Mouse (Mus musculus): ENCODE results near the gene Pmepa1. TPM values are rescaled to one million over a fixed set of nuclear protein-coding genes. Genes with fewer than 3 reads are reported as not detected.
A peak's percentile ranks its signal among the peaks of the same experiment; 100 is the strongest.

Pmepa1 gene
- polyA plus RNA-seq, 1 experiment from 2014 or later: 3.3 TPM

DNA sequence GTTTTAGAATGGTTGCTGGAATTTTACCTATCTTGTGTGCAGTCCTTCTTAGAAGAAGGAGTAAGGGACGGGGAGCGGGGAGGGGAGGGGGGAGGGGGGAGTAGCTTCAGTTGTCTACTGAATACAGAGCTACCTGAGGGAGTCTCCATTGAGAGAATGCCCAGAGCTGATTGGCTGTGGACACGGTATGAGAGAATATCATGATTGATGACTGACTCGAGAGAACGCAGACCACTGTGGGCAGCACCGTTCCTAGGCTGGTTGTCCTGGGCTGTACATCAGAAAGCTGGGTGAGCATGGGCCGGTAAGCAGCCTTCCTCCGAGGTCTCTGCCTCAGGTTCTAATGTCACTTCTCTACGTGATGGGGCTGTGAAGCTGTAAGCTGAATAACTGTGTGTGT, 55.6 kb downstream of the Pmepa1 start:
- H3K4me1 ChIP-seq (replicated peaks; ENCODE audit: control insufficient read depth, insufficient read depth, low read length): no peaks in the 10 kb centered on the region
- peak; percentile 46 for DNase-seq (ENCODE audit: low spot score)
- no peaks in the 10 kb centered on the region for H3K36me3 ChIP-seq (ENCODE audit: control insufficient read depth, insufficient read depth, low read length)
- no peak overlapping the region for H3K9ac ChIP-seq (ENCODE audit: low read length)
- WGBS: 97% methylated on average over 9 of the region's 9 CpGs
- no peaks in the 10 kb centered on the region for H3K27me3 ChIP-seq (ENCODE audit: control insufficient read depth, insufficient read depth, low read length)
- no peak for ATAC-seq (replicated peaks; ENCODE audit: low FRiP score)
- H3K4me2 ChIP-seq (ENCODE audit: low read depth, low read length, severe bottlenecking): no peak overlapping the region
- H3K9me3 ChIP-seq (ENCODE audit: control insufficient read depth, low read length): no peaks in the 10 kb centered on the region
- H3K27ac ChIP-seq (ENCODE audit: low read depth, low read length): no peak overlapping the region
- H3K4me3 ChIP-seq (ENCODE audit: low read depth, low read length): no peak overlapping the region

DNA sequence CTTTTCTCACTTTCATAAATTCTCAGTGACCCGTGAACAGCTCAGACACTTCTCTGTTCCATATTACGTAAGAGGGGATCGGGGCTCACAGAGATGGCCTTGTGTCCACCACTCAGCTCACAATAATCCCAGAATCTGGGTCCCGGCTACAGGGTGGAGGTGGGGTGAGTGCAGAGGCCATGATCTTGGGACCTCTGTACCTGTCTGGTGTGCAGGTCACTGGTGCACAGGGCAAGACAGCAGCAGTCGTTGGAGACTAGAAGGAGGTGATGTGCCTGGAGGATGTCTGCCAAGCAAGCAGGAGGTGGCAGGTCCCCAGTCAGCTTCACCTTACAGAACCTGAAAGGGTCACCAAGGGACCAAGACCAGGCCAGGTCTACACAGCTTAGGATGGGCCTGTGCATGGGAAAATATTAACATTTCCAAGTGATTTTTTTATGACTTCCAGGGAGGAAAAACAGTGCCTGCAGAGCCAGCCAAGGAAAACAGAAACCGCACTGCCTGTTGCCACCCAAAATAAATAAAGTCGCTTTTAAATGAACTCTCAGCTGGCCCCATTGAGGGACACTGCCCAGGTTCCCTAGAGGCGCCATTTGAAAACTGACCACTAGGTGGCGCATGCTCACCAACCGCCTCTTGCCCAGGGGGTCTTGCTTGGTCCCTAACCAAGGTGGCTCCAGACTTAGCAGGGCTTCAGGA, 56.9 kb downstream of the Pmepa1 start:
- no peaks in the 10 kb centered on the region for H3K36me3 ChIP-seq (ENCODE audit: control insufficient read depth, insufficient read depth, low read length)
- H3K27ac ChIP-seq (ENCODE audit: low read depth, low read length): no peak overlapping the region
- H3K27me3 ChIP-seq (ENCODE audit: control insufficient read depth, insufficient read depth, low read length): no peaks in the 10 kb centered on the region
- 0 out of 2 replicates have a peak, but pooled peaks have one; percentile 15 for ATAC-seq (replicated peaks; ENCODE audit: low FRiP score)
- peak; percentile 81 for DNase-seq (ENCODE audit: low spot score)
- 46% methylated on average over 10 of the region's 10 CpGs for WGBS
- no peaks in the 10 kb centered on the region for H3K4me1 ChIP-seq (replicated peaks; ENCODE audit: control insufficient read depth, insufficient read depth, low read length)
- H3K9ac ChIP-seq (ENCODE audit: low read length): no peak overlapping the region
- H3K4me3 ChIP-seq (ENCODE audit: low read depth, low read length): no peak overlapping the region
- H3K9me3 ChIP-seq (ENCODE audit: control insufficient read depth, low read length): no peaks in the 10 kb centered on the region
- H3K4me2 ChIP-seq (ENCODE audit: low read depth, low read length, severe bottlenecking): no peak overlapping the region

DNA sequence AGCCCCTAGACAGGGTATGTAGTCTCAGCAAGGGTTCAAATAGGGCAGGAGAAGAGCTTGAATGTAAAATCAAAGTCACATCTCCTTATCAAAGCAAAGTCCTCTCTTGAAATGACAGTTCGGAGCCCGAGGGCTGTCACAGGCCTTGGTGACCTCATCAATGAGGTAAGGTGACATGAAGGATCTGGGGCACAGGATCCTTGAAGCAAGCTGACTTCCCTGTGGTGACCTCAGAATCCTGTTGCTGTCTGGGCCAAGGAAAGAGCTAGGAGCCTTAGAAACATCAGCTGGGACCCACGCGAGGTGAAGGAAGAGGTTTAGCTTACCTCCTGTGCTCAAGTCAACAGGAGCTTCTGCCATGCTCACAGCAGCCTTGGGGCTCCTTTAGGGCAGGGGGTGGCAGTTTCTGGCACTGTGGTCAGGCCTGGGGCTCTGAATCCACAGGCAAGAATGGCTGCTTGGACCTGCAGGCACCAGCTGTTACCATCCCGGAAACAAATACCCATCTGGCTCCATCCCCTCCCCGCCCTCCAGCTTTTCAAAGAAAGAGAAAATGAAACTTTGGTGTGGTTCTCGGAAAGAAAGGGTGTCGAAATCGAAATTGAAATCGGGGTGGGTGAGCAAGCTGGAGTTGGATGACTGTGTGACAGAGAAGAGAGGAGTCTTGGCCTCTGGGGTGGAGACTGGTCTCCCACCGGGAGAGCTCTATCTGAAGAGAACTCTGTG, 57.8 kb downstream of the Pmepa1 start, which contains the start of gene Zbp1:
TSS of gene Zbp1 (minus strand) at position 508 of the 726 bp plus-strand sequence.
- H3K4me1 ChIP-seq (replicated peaks; ENCODE audit: control insufficient read depth, insufficient read depth, low read length): no peaks in the 10 kb centered on the region
- DNase-seq (ENCODE audit: low spot score): peak; percentile 46
- no peak for ATAC-seq (replicated peaks; ENCODE audit: low FRiP score)

GRCm38 (mm10) chr2:173217763-173218258, 58.5 kb downstream of the Pmepa1 start:
- H3K9ac ChIP-seq (ENCODE audit: low read length): no peak overlapping the region
- H3K9me3 ChIP-seq (ENCODE audit: control insufficient read depth, low read length): no peaks in the 10 kb centered on the region
- peak; percentile 40 for DNase-seq (ENCODE audit: low spot score)
- H3K4me3 ChIP-seq (ENCODE audit: low read depth, low read length): no peak overlapping the region
- no peaks in the 10 kb centered on the region for H3K36me3 ChIP-seq (ENCODE audit: control insufficient read depth, insufficient read depth, low read length)
- no peaks in the 10 kb centered on the region for H3K4me1 ChIP-seq (replicated peaks; ENCODE audit: control insufficient read depth, insufficient read depth, low read length)
- no peak for ATAC-seq (replicated peaks; ENCODE audit: low FRiP score)
- H3K27ac ChIP-seq (ENCODE audit: low read depth, low read length): no peak overlapping the region
- no peak overlapping the region for H3K4me2 ChIP-seq (ENCODE audit: low read depth, low read length, severe bottlenecking)
- WGBS: 95% methylated on average over 5 of the region's 5 CpGs
- no peaks in the 10 kb centered on the region for H3K27me3 ChIP-seq (ENCODE audit: control insufficient read depth, insufficient read depth, low read length)

More for the DNA sequence above, 57.8 kb downstream of the Pmepa1 start, which contains the start of gene Zbp1:
- Histone ChIP-seq H3K4me3 (ENCODE audit: low read depth, low read length) (no peak within 1 kb of the TSS), H3K9me3 (ENCODE audit: control insufficient read depth, low read length) (no peaks in the 10 kb centered on the region), H3K27ac (ENCODE audit: low read depth, low read length) (no peak within 1 kb of the TSS), H3K9ac (ENCODE audit: low read length) (no peak within 1 kb of the TSS), H3K27me3 (ENCODE audit: control insufficient read depth, insufficient read depth, low read length) (no peaks in the 10 kb centered on the region), H3K4me2 (ENCODE audit: low read depth, low read length, severe bottlenecking) (no peak within 1 kb of the TSS), H3K36me3 (ENCODE audit: control insufficient read depth, insufficient read depth, low read length) (no peaks in the 10 kb centered on the region)
- 75% methylated on average over 11 of the region's 11 CpGs for WGBS

DNA sequence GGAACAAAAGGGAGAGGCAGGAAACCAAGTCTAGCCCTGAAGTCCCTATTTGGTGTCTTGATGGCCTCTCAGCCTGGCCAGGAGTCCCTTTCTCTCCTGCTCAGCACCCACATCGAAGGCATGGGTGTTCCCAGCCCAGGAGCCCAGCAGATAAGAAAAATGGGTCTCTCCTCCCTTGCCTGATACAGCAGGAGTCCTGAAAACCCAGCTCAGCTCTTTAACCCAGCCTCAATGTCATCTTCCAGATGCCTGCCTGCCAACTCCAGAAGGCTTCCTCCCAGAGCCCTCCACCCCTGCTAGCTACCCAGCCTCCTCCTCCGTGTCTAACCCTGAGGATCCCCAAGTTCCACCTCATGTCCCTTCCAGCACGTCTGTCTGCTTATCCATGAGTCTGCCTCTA, 59.1 kb downstream of the Pmepa1 start:
- H3K4me1 ChIP-seq (replicated peaks; ENCODE audit: control insufficient read depth, insufficient read depth, low read length): no peaks in the 10 kb centered on the region
- no peaks in the 10 kb centered on the region for H3K36me3 ChIP-seq (ENCODE audit: control insufficient read depth, insufficient read depth, low read length)
- H3K27me3 ChIP-seq (ENCODE audit: control insufficient read depth, insufficient read depth, low read length): no peaks in the 10 kb centered on the region
- H3K4me2 ChIP-seq (ENCODE audit: low read depth, low read length, severe bottlenecking): no peak overlapping the region
- no peak overlapping the region for H3K4me3 ChIP-seq (ENCODE audit: low read depth, low read length)
- no peak overlapping the region for H3K27ac ChIP-seq (ENCODE audit: low read depth, low read length)
- H3K9ac ChIP-seq (ENCODE audit: low read length): no peak overlapping the region
- H3K9me3 ChIP-seq (ENCODE audit: control insufficient read depth, low read length): no peaks in the 10 kb centered on the region
- 73% methylated on average over 3 of the region's 3 CpGs for WGBS
- DNase-seq (ENCODE audit: low spot score) (no peak), ATAC-seq (replicated peaks; ENCODE audit: low FRiP score) (no peak)

- peak; percentile 29 for DNase-seq (ENCODE audit: low spot score)
- Histone ChIP-seq H3K4me3 (ENCODE audit: low read depth, low read length) (no peak overlapping the region), H3K4me2 (ENCODE audit: low read depth, low read length, severe bottlenecking) (no peak overlapping the region), H3K9ac (ENCODE audit: low read length) (no peak overlapping the region), H3K27me3 (ENCODE audit: control insufficient read depth, insufficient read depth, low read length) (no peaks in the 10 kb centered on the region), H3K4me1 (replicated peaks; ENCODE audit: control insufficient read depth, insufficient read depth, low read length) (no peaks in the 10 kb centered on the region), H3K27ac (ENCODE audit: low read depth, low read length) (no peak overlapping the region), H3K9me3 (ENCODE audit: control insufficient read depth, low read length) (no peaks in the 10 kb centered on the region), H3K36me3 (ENCODE audit: control insufficient read depth, insufficient read depth, low read length) (no peaks in the 10 kb centered on the region)
- ATAC-seq (replicated peaks; ENCODE audit: low FRiP score): no peak
- WGBS: 92% methylated on average over 7 of the region's 7 CpGs
Measured at GRCm38 (mm10) chr2:173216840-173217239, 59.5 kb downstream of the Pmepa1 start.

DNA sequence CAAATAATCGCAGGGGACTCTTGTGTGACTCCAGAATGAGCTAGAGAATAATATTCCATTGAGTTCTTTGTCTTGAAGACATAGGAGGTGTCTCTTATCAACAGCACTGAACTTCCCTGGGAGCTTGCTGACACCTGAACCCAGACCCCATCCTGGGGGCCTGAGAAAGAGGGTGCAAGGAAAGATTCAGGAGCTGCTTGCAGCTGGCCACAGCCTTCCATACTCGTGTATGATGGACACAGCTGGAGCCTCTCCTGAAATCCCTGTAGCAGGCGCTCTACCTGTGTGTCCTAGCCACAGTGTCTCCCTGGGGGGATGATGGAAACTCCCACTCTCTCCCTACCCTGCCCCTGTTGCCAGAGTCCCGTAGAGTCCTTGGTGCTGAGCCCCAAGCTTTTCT, 64.1 kb downstream of the Pmepa1 start:
- no peak overlapping the region for H3K9ac ChIP-seq (ENCODE audit: low read length)
- H3K36me3 ChIP-seq (ENCODE audit: control insufficient read depth, insufficient read depth, low read length): no peaks in the 10 kb centered on the region
- no peak overlapping the region for H3K4me3 ChIP-seq (ENCODE audit: low read depth, low read length)
- H3K4me2 ChIP-seq (ENCODE audit: low read depth, low read length, severe bottlenecking): no peak overlapping the region
- no peaks in the 10 kb centered on the region for H3K27me3 ChIP-seq (ENCODE audit: control insufficient read depth, insufficient read depth, low read length)
- H3K4me1 ChIP-seq (replicated peaks; ENCODE audit: control insufficient read depth, insufficient read depth, low read length): no peaks in the 10 kb centered on the region
- ATAC-seq (replicated peaks; ENCODE audit: low FRiP score) (no peak), DNase-seq (ENCODE audit: low spot score) (no peak)
- no peak overlapping the region for H3K27ac ChIP-seq (ENCODE audit: low read depth, low read length)
- 79% methylated on average over 4 of the region's 4 CpGs for WGBS
- no peaks in the 10 kb centered on the region for H3K9me3 ChIP-seq (ENCODE audit: control insufficient read depth, low read length)

DNA sequence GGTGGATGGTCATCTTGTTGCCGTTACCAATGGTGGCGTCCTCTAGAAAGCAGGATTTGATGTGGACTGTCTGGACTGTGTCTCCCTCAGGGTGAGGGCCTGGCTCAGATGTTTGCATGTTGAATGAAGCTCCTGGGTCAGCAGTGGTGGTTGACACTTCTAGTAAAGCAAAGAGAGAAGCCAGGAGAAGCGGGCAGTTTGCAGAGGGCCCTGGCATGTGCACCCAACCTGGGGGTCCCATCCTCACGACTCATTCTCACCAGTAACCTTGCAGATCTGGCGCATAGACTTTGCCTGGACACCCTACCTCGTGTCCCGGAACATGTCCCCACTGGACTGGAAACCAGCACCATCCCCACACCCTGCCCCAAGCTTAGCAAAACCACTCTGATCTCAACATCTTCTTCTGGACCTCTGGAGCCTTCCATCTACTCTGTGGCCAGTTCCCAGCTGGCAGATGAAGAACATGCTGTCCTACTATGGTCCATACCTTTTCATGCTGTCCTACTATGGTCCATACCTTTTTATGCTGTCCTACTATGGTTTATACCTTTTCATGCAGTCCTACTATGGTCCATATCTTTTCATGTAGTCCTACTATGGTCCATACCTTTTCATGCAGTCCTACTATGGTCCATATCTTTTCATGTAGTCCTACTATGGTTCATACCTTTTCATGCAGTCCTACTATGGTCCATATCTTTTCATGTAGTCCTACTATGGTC, 67.1 kb downstream of the Pmepa1 start:
- WGBS: 93% methylated on average over 7 of the region's 7 CpGs
- Histone ChIP-seq H3K4me1 (replicated peaks; ENCODE audit: control insufficient read depth, insufficient read depth, low read length) (no peaks in the 10 kb centered on the region), H3K4me3 (ENCODE audit: low read depth, low read length) (no peak overlapping the region), H3K27me3 (ENCODE audit: control insufficient read depth, insufficient read depth, low read length) (no peaks in the 10 kb centered on the region), H3K4me2 (ENCODE audit: low read depth, low read length, severe bottlenecking) (no peak overlapping the region), H3K9me3 (ENCODE audit: control insufficient read depth, low read length) (no peaks in the 10 kb centered on the region), H3K27ac (ENCODE audit: low read depth, low read length) (no peak overlapping the region), H3K36me3 (ENCODE audit: control insufficient read depth, insufficient read depth, low read length) (no peaks in the 10 kb centered on the region), H3K9ac (ENCODE audit: low read length) (no peak overlapping the region)
- DNase-seq (ENCODE audit: low spot score) (peak; percentile 49), ATAC-seq (replicated peaks; ENCODE audit: low FRiP score) (no peak)

Data from forebrain, embryonic 11.5 days (tissue).